Mouse (Mus musculus) lung, postnatal 25 days (tissue): ENCODE data around the gene Gm20388.

ENCODE experiments used
- DNase-seq: peaks from one replicate; pipeline ENCODE4 v3.0.0; 2022; ENCODE audit warnings: low spot score

The Gm20388 gene

DNA sequence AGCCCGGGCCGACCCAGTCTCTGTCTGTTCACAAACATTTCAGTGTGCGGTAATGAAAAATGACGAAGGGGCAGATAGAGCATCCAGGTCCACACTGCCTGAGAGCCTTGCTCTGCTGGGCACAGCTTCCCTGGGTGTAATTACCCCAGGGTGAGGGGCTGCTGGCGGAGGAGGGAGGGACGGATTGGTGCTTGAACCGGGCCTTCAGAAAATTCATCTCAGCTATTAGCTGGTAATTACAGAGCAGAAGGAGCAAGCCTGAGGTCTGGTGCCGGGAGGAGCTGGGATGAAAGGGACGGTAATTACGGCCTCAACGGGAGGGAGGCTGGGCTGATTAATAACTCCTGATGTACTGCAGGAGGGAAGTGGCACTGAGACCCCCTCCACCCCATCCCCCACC is 639.3 kb downstream of the Gm20388 start:
- DNase-seq = no peak

DNA sequence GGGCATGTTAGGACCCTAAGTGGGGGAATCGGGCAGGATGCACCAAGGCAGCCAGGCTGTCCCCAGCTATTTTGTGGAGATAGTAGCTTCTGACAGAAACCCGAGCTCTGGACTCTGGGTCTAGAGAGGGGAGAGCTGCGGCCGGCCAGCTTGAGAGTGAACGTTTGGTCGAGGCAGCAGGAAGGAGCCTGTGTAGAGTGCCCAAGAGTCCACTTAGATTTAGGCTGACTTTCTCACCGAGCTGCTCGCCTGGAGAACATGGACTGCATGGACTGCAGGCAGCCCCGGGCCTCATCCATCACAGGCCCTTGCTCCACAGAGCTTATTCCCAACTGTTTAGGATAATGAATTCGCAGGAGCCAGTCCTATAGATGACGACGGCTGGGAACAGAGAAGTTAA is 639.8 kb downstream of the Gm20388 start:
- DNase-seq = no peak

DNA sequence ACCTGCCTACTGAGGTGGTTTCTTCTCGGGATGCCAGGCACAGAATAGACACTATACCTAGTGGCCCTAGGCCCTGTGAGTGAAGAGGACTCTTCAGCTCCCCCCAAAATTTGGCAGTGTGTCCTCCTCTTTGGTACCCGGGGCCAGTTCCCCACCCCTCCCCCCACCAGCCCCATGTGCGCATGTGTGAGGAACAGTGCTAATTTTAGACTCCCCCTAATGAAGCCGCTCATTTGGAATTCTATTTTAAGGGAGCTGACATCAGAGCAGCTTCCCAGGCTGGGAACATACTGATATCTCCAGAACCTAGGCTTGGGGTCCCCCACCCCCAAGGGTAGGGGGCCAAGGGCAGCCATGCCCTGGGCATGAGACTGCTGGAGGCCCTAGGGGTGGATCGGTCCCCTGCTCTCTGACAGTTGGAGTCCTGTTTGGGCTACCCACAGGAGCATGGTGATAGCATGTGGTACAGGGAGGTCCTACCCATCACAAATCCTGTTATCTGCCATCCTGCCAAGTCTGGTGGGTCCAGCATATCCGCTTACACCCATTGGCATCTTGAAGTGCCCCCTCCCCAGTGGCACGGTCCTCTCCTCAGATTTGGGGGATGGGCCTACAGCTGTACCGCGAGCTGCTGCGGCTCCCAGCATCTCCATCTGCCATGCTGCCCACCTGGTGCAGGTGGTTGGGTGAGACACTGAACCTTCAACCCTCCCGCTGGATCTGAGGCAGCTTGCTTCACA is 640.5 kb downstream of the Gm20388 start:
- no peak for DNase-seq

DNA sequence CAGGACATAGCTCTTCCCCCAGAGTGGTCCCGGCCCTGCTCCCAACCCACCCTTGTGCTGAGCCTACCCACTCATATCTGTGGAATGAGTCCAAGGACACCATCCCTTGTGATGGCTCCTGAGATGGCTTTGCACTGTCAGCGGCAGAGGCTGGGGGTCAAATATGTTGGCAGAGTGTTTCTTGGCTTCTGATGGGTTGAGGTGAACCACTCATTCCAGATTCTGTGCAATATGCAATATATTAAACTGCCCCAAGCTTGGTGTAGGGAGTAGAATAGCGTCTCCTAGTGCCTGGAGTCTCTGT is 641.0 kb downstream of the Gm20388 start:
- DNase-seq = no peak

DNA sequence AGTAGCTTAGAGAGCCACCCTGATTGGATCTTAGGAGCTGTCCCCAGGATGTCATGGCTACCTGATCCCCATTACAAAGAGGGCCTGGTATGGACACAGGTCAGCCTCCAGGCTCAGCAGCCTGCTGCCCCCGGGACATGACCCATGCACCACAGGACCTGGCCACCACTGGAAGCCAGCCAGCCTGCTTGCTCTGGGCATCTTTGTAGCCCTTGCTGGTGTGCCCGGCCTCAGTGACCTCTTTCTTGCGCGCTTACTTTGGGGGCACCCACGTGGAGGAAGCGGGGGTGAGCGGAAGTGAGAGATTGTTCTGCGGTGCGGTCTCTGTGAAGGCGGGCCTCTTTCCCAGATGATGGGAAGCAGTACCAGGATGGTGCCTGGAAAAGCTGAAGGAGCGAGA is 641.9 kb downstream of the Gm20388 start:
- DNase-seq = no peak

DNA sequence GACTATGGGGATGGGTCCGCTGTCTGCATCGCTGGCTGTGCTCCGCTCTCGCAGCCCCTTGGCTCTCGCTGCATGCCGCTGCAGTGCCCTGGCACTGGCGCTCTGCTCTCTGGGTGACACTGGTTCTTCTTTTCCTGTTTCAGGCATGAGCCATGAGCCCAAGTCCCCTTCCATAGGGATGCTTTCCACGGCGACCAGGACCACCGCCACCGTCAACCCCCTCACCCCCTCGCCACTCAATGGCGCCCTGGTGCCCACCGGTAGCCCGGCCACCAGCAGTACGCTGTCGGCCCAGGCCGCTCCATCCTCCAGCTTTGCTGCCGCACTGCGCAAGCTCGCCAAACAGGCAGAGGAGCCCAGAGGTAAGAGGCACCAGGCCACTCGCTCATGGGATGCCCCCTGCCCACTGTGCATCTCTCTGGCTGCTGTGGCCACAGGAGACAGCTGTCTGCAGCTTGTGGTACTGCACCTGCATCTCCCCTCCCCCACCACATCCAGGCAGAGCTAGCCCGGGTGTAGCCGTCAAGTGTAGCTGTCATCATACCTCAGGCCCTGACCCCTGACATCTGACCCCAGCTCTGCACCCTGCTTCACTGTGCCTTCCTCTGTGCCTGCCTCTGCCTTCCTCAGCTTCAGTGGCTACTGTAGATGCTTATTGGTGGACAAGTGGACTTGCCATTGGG is 642.9 kb downstream of the Gm20388 start:
- DNase-seq = no peak

DNA sequence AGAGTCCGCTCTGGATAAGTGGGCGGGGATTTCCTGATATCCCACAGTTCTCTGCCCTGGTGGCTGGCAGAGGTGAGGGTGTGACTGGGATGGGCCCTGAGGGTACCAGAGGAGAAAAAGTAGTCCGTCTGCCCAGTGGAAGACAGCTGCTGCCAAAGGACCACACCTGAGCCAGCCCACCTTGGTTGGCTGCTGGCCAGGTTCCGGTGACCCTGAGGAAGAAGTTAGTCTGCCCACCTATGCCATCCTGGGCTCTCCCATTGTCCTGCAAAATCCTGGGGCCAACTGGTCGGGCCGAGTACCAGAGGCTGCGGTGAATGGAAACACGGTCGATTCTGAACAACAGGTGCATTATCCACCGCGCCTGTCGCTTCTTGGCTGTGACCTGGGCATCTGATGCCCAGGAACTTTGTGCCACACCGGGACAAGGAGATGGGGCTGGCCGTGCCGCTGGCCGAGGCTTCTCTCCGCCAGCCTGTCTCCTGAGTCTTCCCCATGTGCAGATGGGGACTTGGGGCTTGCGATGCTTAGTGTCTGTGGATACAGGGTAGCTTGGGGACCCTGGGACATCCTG is 643.9 kb downstream of the Gm20388 start:
- no peak for DNase-seq

DNA sequence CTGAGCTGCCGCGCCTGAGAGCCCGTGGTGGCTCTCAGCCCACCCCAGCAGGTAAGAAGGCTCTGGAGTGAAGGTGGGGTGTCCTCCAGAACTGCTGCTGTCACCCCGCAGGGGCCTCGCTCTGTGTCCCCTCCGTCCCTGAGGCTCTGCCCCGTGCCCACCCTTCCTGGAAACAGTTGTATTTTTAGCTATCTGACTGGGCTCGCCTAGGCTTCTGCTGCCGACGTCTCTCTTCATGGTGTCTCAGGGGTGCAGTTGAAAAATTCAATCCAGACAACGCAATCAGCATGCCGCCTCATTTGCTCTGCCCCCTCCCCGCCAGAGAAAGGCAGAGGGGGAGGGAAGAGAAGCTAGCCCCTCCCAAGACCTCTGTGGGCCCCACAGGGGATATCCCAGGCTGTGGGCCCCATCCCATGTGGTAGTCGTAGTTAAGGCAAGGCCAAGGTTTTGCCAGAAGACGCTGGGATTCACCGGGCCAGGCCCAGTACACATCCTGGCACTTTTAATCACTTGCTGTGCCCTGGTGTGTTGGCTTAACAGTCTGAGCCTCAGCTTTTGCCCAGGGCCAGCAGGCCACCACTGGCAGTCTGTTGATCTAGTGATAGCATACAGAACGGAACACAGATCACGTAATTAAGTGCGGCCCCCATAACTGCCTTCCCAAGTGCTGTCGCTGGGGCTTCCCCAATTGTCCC is 645.7 kb downstream of the Gm20388 start:
- no peak for DNase-seq

DNA sequence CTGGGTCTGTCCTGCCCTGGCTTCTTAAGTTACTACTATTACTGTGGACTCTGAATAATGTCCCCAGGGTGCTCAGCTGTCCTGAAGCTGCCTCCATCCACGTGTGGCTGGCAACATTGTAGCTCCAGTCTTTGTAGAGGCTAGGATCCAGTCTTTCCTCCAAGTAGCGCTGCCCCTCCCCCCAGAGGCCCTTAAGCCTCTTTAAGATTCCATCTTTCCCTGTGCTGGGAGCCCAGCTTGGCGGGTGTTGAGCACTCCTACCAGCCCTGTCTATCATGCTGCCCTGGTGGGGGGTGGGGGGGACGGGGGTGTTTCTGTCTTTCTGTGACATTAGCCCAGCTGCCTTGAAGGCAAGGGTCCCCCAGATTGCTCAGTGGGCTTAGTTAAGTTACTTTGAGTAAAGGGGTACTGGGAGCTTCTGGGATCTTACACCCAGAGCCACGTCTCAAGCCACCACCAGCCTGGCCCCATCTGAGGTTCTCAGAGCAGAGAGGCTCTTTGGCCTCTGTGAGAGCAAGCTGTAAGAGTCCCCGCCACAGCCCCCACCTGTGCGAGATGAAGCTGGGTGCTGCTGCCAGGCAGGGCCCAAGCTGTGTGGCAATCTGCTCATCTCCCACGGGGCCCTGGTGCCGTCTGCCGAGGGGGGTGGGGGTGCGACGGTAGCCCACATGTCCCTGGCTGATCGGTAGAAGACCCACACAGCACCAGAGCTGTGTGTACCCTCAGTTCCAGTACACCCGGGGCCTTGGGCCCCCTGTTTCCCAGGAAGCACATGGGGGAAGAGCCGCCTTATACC is 646.7 kb downstream of the Gm20388 start:
- DNase-seq = no peak

DNA sequence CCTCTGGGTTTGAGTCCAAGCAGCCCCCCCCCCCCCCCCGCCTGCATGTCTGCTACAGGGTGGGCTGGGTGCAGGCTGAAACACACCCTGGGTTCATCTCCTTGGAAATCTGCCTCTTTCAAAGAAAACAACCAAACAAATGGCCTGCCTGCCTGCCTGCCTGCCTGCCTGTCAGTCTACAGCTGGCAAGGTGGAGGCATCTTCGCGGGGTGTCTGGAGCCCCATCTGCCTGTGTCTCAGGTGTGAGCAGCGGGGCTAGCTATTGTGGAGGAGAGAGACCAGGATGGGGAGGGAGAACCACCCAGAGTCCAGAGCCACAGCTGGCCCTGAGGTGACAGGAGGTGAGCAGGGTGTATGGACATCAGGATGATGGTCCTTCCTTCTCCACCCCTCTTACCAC is 647.5 kb downstream of the Gm20388 start:
- no peak for DNase-seq

DNA sequence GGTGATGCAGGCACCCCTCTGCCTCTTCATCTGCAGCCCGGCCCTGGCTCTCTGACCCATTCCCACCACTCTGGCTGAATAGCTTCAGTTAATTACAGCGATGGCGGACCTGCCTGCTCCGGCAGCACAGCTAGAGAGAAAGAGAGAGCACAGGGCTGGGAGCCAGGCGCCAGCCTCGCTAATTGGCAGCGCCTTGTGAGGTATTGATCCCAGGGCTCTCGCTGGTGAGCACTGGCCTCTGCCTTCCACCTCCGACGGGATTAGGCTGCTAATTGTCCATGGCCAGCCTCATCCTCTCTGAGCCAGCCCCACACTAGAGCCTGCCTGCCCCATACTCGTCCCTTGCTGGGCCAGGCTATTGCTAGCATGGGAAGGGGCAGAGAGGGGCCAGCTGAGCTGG is 649.0 kb downstream of the Gm20388 start:
- no peak for DNase-seq

DNA sequence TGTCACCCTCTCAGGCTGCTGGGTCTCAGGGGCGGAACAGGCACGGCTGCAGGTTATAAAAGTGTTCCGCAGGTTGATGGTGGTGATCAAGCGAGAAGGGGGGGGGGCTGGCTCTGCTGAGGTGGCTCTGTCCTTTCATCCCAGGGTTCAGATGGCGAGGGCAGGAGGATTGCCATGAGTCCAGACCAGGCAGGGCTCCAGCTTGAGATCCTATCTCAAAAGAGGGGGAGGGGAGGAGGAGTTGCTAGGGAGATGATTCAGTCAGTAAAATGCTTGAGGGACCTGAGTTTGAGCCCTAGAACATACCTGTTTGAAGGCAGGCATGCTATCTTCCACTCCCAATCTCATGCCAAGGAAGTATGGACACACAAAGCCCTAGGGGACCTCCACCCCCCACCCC is 649.9 kb downstream of the Gm20388 start:
- DNase-seq = no peak

DNA sequence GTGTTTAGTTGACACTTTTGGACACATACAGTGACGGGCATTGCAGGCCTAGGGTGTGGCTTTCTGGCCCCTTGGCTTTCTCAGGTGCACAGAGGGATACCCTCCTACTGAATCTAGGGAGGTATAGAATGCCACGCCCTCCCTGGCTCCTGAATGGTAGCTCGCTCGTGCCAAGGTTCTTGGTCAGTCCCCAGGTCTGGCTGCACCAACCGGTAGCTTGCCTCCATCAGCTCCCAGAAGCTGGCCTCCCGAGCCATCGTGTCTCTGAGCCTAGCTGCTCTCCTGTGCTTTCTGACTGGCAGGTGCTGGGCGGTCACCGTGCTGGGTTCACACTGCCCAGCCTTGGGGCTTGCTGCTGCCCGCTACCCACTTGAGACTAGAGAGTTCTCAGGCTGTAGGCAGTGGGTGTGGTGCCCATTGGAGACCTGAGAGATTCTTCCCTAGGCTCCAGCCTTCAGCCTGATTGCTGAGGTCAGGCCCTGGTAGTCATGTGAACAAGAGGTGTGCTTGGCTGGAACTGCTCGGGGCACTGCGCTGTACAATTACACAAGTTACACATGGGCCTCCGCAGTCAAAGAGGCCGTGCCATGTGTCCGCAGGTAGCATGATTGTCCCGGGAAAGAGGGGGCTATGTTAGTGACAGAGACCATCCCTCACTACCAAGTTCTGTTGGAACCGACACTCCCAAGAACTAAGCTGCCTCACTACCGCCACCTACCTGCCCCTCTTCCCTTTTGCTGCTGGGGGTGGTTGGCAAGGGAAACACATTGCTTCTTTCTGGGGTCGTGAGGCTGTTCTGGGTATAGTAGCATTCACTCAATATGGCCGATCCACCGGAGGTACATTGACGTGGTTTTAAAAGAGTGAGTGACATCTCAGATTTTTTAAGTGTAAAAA is 651.1 kb downstream of the Gm20388 start:
- peak; percentile 49 for DNase-seq

DNA sequence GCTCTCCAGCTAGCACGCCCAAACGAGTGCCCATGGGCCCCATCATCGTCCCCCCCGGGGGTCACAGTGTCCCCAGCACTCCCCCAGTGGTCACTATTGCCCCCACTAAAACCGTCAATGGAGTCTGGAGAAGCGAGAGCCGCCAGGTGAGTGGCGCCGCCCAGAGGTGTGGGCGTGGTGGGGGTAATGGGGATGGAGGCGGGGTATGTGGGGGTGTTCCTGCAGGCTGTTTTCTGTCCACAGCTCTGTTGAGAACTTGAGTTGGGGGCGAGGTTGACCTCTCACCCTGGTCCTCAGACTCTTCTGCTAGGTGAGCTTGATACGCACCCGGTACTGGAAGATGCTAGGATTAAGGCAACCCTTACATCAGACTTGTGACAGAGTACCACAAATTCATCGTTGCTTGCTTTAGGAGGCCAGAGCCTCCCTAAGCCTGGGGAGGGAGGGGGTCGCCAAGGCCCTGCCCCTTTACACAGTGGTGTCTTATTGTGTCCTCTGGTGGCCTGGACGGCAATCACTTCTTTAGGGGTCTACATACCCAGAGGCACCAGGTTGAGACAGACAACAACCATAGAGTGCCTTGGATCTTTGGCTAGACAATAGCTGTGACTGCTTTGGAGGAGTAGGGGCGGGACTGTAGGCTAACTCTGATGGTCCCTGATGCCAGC is 652.2 kb downstream of the Gm20388 start:
- no peak for DNase-seq

DNA sequence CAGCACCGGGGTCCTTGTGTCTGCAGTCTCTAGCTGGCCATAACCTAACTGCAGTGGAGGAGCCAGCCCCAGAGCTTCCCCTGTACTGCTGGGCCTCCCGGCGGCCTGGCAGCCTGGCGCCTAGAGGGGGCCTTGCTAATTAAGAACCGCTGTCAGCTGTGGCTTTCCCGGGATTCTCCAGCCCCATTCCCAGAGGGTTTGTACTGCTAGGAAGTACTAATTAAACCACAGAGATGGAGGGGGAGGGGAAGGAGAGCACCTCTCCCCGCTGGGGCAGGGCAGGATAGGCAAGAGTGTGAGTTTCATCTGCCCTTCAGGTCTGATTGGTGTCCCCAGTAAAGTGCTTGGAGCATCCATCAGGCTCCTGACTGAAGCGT is 652.7 kb downstream of the Gm20388 start:
- DNase-seq = no peak

DNA sequence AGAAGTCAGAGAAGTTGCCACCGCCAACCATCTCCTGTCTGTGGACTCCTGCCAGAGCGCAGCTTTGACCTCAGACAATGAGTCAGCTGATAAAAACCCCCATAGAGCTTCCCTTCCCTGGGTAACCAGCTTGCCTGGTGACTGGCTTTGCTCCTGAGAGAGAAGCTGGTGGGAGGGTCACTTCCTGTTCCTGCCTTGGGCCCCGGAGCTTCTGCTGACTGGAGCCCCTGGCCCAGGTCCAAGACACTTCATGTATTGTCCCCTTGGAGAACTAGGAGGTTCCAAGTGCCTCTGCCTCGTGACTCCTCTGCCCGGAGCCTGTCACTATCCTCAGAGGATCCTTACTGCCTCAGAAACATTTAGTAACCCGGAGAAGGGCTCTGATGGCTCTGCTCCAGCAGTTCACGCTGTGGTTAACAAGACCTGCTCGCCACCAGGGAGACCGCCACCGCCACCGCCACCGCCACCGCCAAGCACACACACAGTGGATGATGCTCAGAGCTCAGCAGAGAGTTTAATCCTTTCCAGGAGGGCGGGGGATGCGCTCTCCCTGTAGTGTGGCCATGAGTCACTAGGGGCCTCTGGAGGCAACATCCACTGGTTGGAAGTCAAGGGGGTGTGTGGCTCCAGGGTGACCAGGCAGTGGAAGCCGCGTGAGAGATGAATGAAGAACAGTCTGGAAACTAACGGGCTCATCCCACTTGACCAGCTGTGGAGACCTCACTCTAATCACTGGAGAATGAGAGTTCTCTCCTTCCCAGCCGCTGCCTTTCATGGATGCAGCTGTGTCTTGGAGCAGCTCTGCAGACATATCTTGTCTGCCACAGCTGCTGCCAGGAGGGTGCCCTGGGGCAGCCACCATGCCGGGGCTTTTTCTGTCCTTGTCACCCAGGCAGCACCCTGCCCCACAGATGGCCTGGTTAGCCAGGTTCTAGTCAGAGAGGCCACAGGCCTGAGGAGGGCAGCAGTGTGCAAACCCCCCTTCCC is 653.5 kb downstream of the Gm20388 start:
- DNase-seq = peak; percentile 93

DNA sequence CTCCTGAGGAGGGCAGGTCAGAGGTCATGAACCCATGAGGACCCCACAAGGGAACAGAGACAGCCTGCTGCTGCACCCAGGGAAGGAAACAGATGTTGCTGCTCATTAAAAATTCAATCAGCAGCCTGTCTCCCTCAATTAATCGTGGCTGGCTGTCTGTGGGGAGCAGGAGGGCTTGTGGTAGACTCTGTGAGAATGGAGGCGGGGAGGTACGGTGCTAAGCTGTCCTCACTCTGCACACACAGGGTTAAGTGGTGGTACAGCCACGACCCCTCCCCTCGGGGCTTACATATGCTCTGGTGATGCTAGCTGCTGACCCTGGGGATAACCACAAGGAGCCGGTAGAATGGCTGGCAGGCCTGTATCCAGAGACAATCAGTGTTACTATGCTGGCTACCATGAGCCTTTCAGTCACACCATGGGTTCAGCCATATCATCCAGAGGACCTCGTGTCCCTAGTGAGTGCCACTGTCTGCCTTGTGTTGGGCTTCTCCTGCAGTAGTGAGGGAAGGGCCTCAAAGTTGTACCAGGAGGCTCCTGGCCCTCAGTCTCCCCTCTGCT is 654.6 kb downstream of the Gm20388 start:
- no peak for DNase-seq

DNA sequence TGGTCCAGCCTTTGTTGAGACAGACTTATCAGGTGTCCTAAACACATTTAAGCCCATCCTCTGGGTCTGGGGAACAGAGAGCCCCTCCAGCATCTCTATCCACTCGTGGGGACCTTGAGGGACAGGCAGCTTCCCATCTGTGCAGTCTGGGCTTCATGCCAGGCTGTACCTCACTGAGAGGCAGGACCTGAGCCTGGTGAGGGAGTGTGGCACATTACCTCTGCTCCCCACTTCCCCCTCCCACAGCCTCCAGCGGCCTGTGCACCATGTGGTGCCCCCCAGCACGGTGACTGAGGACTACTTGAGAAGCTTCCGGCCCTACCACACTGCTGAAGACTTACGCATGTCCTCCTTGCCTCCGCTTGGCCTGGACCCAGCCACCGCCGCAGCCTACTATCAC is 656.0 kb downstream of the Gm20388 start:
- DNase-seq = no peak

DNA sequence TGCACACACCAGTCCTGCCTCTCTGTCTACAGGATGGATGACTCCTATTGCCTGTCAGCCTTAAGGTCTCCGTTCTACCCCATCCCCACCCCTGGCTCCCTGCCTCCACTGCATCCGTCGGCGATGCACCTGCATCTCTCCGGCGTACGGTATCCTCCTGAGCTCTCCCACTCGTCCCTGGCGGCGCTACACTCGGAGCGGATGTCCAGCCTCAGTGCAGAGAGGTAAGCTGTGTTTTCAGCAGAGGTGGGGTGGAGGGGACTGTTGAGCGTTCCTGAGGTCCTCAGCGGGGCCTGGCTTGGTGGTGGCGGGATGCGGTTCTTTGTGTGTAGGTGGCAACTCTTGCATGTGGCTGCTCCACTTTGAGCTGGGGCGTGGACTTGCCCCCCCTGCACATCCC is 657.1 kb downstream of the Gm20388 start:
- DNase-seq = no peak
